Mouse (Mus musculus): Measurements from ENCODE around the gene Mta3. TPM values are rescaled to one million over a fixed set of nuclear protein-coding genes. Genes with fewer than 3 reads are reported as not detected.

Gene Mta3
- total and polyA plus RNA-seq, 3 experiments: 31.1 to 67.6 (median 39.2) TPM

- dilution Hi-C loops (cut with MboI; ENCODE audit: extremely low pct_ligation_motif_present, extremely low pct_unique_long_range_greater_than_20kb, low sequenced_read_pairs): no loop called here
- Histone ChIP-seq H3K27ac (ENCODE audit: insufficient read depth, low read depth) (peak overlapping the region; percentile 85), H3K9me3 (replicated peaks; ENCODE audit: low read length) (no peaks in the 10 kb centered on the region), H3K79me2 (replicated peaks; ENCODE audit: control insufficient read depth, extremely low read depth, insufficient read depth, poor library complexity, severe bottlenecking) (no peaks in the 10 kb centered on the region; the same call in 1 of the 2 replicates), H3K4me3 (replicated peaks in 1 of 3; ENCODE audit: low read depth in 2 of 3, low read length in 2 of 3, poor library complexity in 1 of 3) (peak overlapping the region; percentile 53 to 62 (median 59)), H3K9ac (ENCODE audit: insufficient read depth, low read depth) (peak overlapping the region; percentile 30), H3K36me3 (replicated peaks in 1 of 2; ENCODE audit: control insufficient read depth in 1 of 2, insufficient read depth in 1 of 2, low read length in 1 of 2) (peaks cover 4 to 31% of the 10 kb centered on the region in 2 experiments), H3K4me2 (ENCODE audit: insufficient read depth, low read depth, poor library complexity, severe bottlenecking) (peak overlapping the region; percentile 53), H3K27me3 (replicated peaks) (no peaks in the 10 kb centered on the region), H3K4me1 (ENCODE audit: control insufficient read depth in 1 of 2, insufficient read depth in 2 of 2) (peaks cover 31 to 76% of the 10 kb centered on the region in 2 experiments)
- in situ Hi-C loops (cut with MboI; ENCODE audit: low pct_ligation_motif_present, low pct_unique_long_range_greater_than_20kb, low sequenced_read_pairs): no loop called here
- TF ChIP-seq CTCF (conservative IDR thresholded peaks at IDR 0.05 in 1 of 2, IDR thresholded peaks at IDR 0.05 in 1 of 2; ENCODE audit: low read depth in 2 of 2, low read length in 2 of 2): no peak
- TF ChIP-seq E2F4 (IDR thresholded peaks at IDR 0.05; ENCODE audit: insufficient replicate concordance, low read depth, low read length): no peak
- no peak for TF ChIP-seq HCFC1 (IDR thresholded peaks at IDR 0.05; ENCODE audit: low read depth, low read length)
- peak; percentile 39; the same call in 1 of the 2 replicates for TF ChIP-seq MXI1 (IDR thresholded peaks at IDR 0.05; ENCODE audit: low read depth, low read length)
- TF ChIP-seq TBP (conservative IDR thresholded peaks at IDR 0.05; ENCODE audit: low read depth, low read length): no peak
- no peak for TF ChIP-seq PAX5 (IDR thresholded peaks at IDR 0.05; ENCODE audit: low read length)
- TF ChIP-seq KAT2A (IDR thresholded peaks at IDR 0.05; ENCODE audit: insufficient replicate concordance, low read length): no peak
- TF ChIP-seq CHD2 (IDR thresholded peaks at IDR 0.05; ENCODE audit: low read length): no peak
- peak; percentile 47; the same call in 1 of the 2 replicates for TF ChIP-seq ZMIZ1 (IDR thresholded peaks at IDR 0.05; ENCODE audit: low read depth, low read length)
- TF ChIP-seq USF1 (IDR thresholded peaks at IDR 0.05; ENCODE audit: low read depth, low read length): no peak
- no peak for TF ChIP-seq ZKSCAN1 (IDR thresholded peaks at IDR 0.05; ENCODE audit: borderline replicate concordance, low read depth, low read length)
- TF ChIP-seq MEF2A (IDR thresholded peaks at IDR 0.05; ENCODE audit: borderline replicate concordance, low read depth, low read length): no peak
- TF ChIP-seq SMC3 (IDR thresholded peaks at IDR 0.05; ENCODE audit: low read depth, low read length): no peak
- no peak for TF ChIP-seq NELFE (IDR thresholded peaks at IDR 0.05; ENCODE audit: low read depth, low read length)
- TF ChIP-seq SIN3A (IDR thresholded peaks at IDR 0.05; ENCODE audit: low read length): 0 out of 2 replicates have a peak, but pooled peaks have one; percentile 54
- no peak for TF ChIP-seq UBTF (IDR thresholded peaks at IDR 0.05; ENCODE audit: low read depth, low read length)
- peak; percentile 39 for DNase-seq (ENCODE audit: extremely low read depth)
These were observed 141.1 kb downstream of the Mta3 start for GRCm38 (mm10) chr17:83847100-83847499.

GRCm38 (mm10) chr17:83847815-83848214 lies 141.9 kb downstream of the Mta3 start, which contains the start of gene Haao:
Gene Haao (minus strand): TSS chr17:83847963.
- Histone ChIP-seq H3K36me3 (replicated peaks in 1 of 2; ENCODE audit: control insufficient read depth in 1 of 2, insufficient read depth in 1 of 2, low read length in 1 of 2) (peaks cover 2 to 28% of the 10 kb centered on the region in 2 experiments), H3K27me3 (replicated peaks) (no peaks in the 10 kb centered on the region), H3K4me2 (ENCODE audit: insufficient read depth, low read depth, poor library complexity, severe bottlenecking) (peak within 1 kb of the TSS; percentile 53), H3K79me2 (replicated peaks; ENCODE audit: control insufficient read depth, extremely low read depth, insufficient read depth, poor library complexity, severe bottlenecking) (no peaks in the 10 kb centered on the region; the same call in 1 of the 2 replicates), H3K9ac (ENCODE audit: insufficient read depth, low read depth) (peak within 1 kb of the TSS; percentile 30), H3K4me3 (replicated peaks in 1 of 3; ENCODE audit: low read depth in 2 of 3, low read length in 2 of 3, poor library complexity in 1 of 3) (peak within 1 kb of the TSS; percentile 53 to 62 (median 59)), H3K4me1 (ENCODE audit: control insufficient read depth in 1 of 2, insufficient read depth in 2 of 2) (peaks cover 31 to 78% of the 10 kb centered on the region in 2 experiments), H3K27ac (ENCODE audit: insufficient read depth, low read depth) (peak within 1 kb of the TSS; percentile 85), H3K9me3 (replicated peaks; ENCODE audit: low read length) (no peaks in the 10 kb centered on the region)
- TF ChIP-seq KAT2A (IDR thresholded peaks at IDR 0.05; ENCODE audit: insufficient replicate concordance, low read length) (no peak), SMC3 (IDR thresholded peaks at IDR 0.05; ENCODE audit: low read depth, low read length) (no peak), ELF1 (IDR thresholded peaks at IDR 0.05; ENCODE audit: low read depth, low read length) (peak; percentile 37; the same call in 1 of the 2 replicates), TCF12 (IDR thresholded peaks at IDR 0.05; ENCODE audit: low read depth, low read length) (peak; percentile 62; the same call in 1 of the 2 replicates), POLR2AphosphoS2 (IDR thresholded peaks at IDR 0.05; ENCODE audit: low read depth, low read length) (peak; percentile 36; the same call in 1 of the 2 replicates), NELFE (IDR thresholded peaks at IDR 0.05; ENCODE audit: low read depth, low read length) (peak; percentile 81), ZMIZ1 (IDR thresholded peaks at IDR 0.05; ENCODE audit: low read depth, low read length) (peak; percentile 19; the same call in 1 of the 2 replicates), POLR2A (IDR thresholded peaks at IDR 0.05; ENCODE audit: low read depth, low read length) (peak; percentile 78), MAFK (IDR thresholded peaks at IDR 0.05; ENCODE audit: insufficient replicate concordance, low read length) (no peak), MAZ (IDR thresholded peaks at IDR 0.05; ENCODE audit: low read depth, low read length) (no peak), TBP (conservative IDR thresholded peaks at IDR 0.05; ENCODE audit: low read depth, low read length) (peak; percentile 90)
- peak; percentile 83 for DNase-seq (ENCODE audit: extremely low read depth)
- dilution Hi-C loops (cut with MboI; ENCODE audit: extremely low pct_ligation_motif_present, extremely low pct_unique_long_range_greater_than_20kb, low sequenced_read_pairs) (no loop called here), in situ Hi-C loops (cut with MboI; ENCODE audit: low pct_ligation_motif_present, low pct_unique_long_range_greater_than_20kb, low sequenced_read_pairs) (no loop called here)
